Mouse (Mus musculus): Measurements from ENCODE around the gene Arhgap27. TPM values are rescaled to one million over a fixed set of nuclear protein-coding genes. Genes with fewer than 3 reads are reported as not detected.

The Arhgap27 gene
- polyA plus RNA-seq, 1 experiment from 2014 or later = 3.7 TPM

DNA sequence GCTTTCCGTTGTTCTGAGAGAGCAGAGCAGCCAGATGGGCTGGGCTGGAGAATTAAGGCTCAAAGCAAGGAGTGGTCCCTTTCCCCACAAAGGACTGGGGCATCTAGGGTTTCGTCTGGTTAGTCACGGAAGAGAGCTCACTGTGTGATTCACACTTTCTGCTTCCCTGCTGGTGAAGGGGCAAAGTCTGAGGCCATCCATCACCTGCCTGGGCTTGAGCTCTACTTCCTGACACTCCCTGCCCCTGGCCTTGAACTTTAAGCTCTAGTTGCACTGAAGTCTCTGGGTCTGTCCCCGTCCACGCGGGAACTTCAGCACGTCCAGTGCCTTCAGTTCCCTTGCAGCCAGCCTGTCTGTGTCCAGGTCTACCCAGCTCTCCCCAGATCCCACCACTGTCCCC is 22.8 kb downstream of the Arhgap27 start:
- H3K27ac ChIP-seq = no peak overlapping the region
- H3K79me2 ChIP-seq (ENCODE audit: inconsistent target) = peaks cover 24% of the 10 kb centered on the region; the same call in 1 of the 2 replicates
- H3K4me3 ChIP-seq (ENCODE audit: inconsistent target) = no peak overlapping the region
- 88% methylated on average over 7 of the region's 7 CpGs for WGBS (ENCODE audit: missing documents)
- H3K36me3 ChIP-seq (ENCODE audit: inconsistent target) = peaks cover 28% of the 10 kb centered on the region; the same call in 1 of the 2 replicates

DNA sequence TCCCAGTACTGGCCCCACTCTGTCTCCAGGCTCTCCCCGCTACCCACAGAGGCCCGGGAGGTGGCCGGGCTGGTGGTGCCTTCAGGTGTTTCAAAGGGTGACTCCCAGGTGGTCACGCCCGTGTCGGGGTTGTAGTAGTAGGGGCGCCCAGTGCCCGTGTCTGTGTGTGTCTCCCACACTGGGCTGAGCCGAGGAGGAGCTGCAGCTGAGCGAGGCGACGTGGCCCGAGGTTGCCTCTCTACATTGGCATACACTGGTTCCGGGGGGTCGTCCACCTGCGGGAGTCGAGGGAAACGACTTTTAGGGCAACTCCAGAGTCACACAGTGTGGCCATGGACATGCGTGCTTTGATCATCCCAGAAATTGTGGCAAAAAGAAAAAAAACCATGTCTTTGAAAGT is 23.4 kb downstream of the Arhgap27 start:
- no peak overlapping the region for H3K4me3 ChIP-seq (ENCODE audit: inconsistent target)
- no peak overlapping the region for H3K27ac ChIP-seq
- H3K79me2 ChIP-seq (ENCODE audit: inconsistent target) = peaks cover 19% of the 10 kb centered on the region; the same call in 1 of the 2 replicates
- H3K36me3 ChIP-seq (ENCODE audit: inconsistent target) = peaks cover 28% of the 10 kb centered on the region; the same call in 1 of the 2 replicates
- WGBS (ENCODE audit: missing documents) = 98% methylated on average over 18 of the region's 19 CpGs

DNA sequence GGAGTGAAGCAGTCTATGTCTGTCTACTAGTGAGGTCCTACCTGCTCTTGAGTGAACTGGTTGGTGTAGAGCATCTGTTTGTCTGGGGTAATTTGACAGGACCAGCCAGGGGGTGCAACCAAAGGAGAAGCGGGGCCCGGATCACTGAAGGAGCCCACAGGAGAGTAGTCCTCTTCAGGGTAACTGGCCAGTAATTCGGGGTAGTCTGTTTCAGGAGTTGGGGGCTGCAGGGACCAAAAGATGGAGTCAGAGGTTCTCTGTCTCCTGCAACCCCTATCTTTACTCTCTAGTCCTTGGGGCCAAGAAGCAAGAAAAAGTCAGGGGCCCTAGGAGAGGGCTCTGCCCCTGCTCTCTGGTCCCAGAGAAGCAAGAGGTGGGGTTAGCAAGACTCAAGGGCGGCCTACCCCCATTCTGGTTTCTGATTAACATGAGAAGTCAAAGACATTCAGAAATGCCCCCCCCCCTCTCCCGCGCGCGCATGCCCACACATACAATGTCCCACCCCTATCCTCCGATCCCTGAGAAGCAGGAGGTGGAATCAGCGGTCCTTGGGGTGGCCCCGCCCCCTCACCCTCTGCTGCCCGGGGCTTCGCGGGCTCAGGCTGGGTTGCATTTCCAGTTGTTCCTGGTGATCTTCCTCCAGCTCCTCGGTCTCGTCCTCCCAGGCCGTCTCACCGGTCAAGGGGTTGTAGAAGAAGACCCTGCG is 23.9 kb downstream of the Arhgap27 start:
- Histone ChIP-seq H3K27ac (no peak overlapping the region), H3K79me2 (ENCODE audit: inconsistent target) (peaks cover 16% of the 10 kb centered on the region; the same call in 1 of the 2 replicates), H3K4me3 (ENCODE audit: inconsistent target) (no peak overlapping the region), H3K36me3 (ENCODE audit: inconsistent target) (peaks cover 28% of the 10 kb centered on the region; the same call in 1 of the 2 replicates)
- WGBS (ENCODE audit: missing documents) = 94% methylated on average over 8 of the region's 19 CpGs

DNA sequence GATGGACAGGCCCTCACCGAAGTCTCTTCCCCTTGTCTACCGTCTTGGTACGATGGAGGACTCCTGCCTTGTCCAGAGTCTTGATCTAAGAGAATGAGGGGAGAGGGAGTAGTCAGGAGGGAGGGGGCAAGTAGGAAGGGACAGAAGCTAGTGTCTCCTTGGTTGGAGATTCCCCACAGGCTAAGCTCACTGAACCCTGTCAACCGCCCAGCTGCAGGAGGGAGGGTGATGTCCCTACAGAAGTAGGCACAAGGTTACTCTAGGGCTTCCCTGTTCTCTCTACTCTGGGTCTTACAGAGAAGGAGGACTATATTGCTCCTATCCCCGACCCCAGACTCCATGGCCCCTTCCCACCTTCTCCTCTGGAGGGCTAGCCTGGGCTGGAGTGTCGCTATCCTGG is 24.8 kb downstream of the Arhgap27 start:
- Histone ChIP-seq H3K36me3 (ENCODE audit: inconsistent target) (peaks cover 33% of the 10 kb centered on the region; the same call in 1 of the 2 replicates), H3K27ac (no peak overlapping the region), H3K4me3 (ENCODE audit: inconsistent target) (no peak overlapping the region), H3K79me2 (ENCODE audit: inconsistent target) (peaks cover 7% of the 10 kb centered on the region; the same call in 1 of the 2 replicates)
- 93% methylated on average over 6 of the region's 6 CpGs for WGBS (ENCODE audit: missing documents)

DNA sequence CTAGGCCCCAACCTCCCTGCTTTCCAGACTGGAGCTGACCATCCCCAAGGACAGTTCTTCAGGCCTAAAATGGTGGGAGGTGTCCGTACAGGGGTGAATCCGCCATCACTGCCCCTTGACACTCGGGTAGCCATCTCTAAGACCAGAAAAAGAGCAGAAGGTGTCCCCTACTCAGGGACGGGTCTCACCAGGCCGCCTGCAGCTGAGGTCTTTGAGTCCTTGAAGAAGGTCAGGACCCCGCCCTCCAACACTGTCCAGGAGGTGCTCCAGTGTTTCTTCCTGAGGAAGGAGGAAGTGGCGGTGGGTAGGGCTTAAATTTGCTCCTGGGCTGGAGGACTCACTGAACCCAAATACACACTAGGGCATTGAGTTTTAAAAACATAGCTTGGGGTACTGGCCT is 25.4 kb downstream of the Arhgap27 start:
- H3K27ac ChIP-seq = no peak overlapping the region
- peaks cover 37% of the 10 kb centered on the region; the same call in 1 of the 2 replicates for H3K36me3 ChIP-seq (ENCODE audit: inconsistent target)
- WGBS (ENCODE audit: missing documents) = 91% methylated on average over 7 of the region's 7 CpGs
- H3K4me3 ChIP-seq (ENCODE audit: inconsistent target) = no peak overlapping the region
- peaks cover 1% of the 10 kb centered on the region; the same call in 1 of the 2 replicates for H3K79me2 ChIP-seq (ENCODE audit: inconsistent target)

DNA sequence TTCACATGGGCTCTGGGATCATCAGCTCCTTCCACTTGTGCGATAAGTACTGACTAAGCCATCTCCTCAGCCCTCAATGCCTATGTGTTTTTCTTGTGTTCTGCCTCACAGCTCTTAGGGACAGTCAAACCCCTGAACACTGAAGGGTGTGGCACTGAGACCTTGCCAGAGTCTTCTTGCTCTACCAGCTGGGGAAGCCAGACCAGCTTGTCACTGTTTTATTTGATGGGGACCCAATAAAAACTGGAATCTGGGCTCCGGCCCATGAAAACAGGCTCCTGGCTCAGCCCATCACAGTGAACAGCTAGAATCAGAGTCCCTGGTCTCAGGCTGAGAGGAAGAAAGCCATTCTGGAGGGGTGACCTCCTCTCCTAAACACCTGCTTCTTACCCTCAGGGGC is 26.3 kb downstream of the Arhgap27 start:
- Histone ChIP-seq H3K4me3 (ENCODE audit: inconsistent target) (no peak overlapping the region), H3K36me3 (ENCODE audit: inconsistent target) (peaks cover 37% of the 10 kb centered on the region; the same call in 1 of the 2 replicates), H3K27ac (no peak overlapping the region), H3K79me2 (ENCODE audit: inconsistent target) (no peaks in the 10 kb centered on the region; the same call in 1 of the 2 replicates)
- 100% methylated on average over 2 of the region's 2 CpGs for WGBS (ENCODE audit: missing documents)

DNA sequence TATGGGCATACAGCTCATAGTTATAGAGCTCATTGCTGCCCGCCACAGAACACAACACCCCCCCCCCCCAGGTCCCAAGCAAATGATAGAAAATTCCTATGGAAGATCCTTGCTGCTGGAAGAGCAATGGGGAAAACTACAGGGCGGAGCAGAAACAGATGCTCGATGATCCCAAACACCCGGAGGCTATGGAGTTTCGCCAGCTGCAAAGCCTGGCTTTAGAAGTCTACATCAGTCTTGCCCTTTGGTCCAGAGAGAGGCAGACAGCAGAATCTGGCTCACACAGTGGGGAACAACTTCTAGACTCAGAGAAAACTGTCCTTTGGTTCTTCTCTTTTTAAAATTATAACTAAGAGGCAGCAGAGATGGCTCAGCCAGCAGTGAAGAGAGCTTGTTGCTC is 27.9 kb downstream of the Arhgap27 start:
- Histone ChIP-seq H3K27ac (no peak overlapping the region), H3K79me2 (ENCODE audit: inconsistent target) (no peaks in the 10 kb centered on the region), H3K36me3 (ENCODE audit: inconsistent target) (peaks cover 37% of the 10 kb centered on the region; the same call in 1 of the 2 replicates), H3K4me3 (ENCODE audit: inconsistent target) (no peak overlapping the region)
- 98% methylated on average over 5 of the region's 5 CpGs for WGBS (ENCODE audit: missing documents)

DNA sequence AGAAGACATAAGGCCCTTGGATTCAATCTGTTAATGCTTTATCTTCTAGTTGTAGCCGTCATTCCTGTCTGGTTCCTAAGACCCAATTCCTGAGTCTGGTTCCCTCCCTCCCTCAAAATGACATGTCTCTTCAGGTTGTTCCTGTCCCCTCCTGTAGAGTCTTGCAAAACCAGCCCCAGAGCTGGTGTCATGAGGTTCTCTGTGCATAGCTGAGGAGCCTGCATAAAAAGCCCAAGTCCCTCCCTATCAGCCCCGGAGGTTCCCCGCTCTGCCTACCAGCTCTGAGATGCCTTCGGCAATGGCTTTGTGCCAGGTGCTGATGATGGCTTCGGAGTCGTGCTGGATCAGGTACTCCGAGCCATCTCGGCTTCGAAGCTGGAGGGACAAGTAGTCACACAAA is 28.6 kb downstream of the Arhgap27 start:
- WGBS (ENCODE audit: missing documents) = 90% methylated on average over 6 of the region's 9 CpGs
- no peak overlapping the region for H3K27ac ChIP-seq
- H3K4me3 ChIP-seq (ENCODE audit: inconsistent target) = no peak overlapping the region
- H3K36me3 ChIP-seq (ENCODE audit: inconsistent target) = peaks cover 37% of the 10 kb centered on the region; the same call in 1 of the 2 replicates
- H3K79me2 ChIP-seq (ENCODE audit: inconsistent target) = no peaks in the 10 kb centered on the region

DNA sequence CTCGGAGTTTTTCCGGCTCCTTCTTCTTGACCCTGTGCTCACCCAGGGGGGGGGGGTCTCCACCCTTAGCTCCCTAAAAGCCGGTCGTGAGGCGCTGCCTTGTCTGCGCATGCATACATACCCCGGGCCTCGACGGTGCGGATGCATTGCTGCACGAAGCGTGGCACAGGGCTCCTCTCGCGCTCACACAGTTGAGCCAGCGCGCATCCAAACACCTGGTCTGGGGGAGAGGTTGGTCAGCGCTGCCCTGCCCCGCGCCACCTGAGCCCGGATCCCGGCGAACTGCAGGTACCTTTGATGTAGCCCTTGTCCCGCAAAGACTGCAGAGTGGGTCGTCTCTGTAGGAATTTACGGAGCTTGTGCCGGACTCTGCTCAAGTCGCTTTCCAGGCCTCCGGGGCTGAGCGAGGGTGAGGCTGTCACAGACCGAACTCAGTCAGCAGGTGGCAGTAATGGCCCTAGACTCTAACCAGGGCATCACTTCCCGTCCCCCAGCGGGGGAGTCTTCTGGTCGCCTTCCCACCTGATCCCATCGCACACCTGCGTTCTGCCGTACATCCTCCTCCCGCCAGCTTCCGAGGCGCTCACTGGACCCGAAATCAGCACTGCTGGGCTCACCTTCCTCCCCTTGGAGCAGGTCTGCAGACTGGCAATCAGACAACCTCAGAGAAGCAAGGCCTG is 29.6 kb downstream of the Arhgap27 start:
- peaks cover 26% of the 10 kb centered on the region; the same call in 1 of the 2 replicates for H3K36me3 ChIP-seq (ENCODE audit: inconsistent target)
- H3K27ac ChIP-seq = no peak overlapping the region
- 88% methylated on average over 34 of the region's 40 CpGs for WGBS (ENCODE audit: missing documents)
- no peak overlapping the region for H3K4me3 ChIP-seq (ENCODE audit: inconsistent target)
- H3K79me2 ChIP-seq (ENCODE audit: inconsistent target) = no peaks in the 10 kb centered on the region

DNA sequence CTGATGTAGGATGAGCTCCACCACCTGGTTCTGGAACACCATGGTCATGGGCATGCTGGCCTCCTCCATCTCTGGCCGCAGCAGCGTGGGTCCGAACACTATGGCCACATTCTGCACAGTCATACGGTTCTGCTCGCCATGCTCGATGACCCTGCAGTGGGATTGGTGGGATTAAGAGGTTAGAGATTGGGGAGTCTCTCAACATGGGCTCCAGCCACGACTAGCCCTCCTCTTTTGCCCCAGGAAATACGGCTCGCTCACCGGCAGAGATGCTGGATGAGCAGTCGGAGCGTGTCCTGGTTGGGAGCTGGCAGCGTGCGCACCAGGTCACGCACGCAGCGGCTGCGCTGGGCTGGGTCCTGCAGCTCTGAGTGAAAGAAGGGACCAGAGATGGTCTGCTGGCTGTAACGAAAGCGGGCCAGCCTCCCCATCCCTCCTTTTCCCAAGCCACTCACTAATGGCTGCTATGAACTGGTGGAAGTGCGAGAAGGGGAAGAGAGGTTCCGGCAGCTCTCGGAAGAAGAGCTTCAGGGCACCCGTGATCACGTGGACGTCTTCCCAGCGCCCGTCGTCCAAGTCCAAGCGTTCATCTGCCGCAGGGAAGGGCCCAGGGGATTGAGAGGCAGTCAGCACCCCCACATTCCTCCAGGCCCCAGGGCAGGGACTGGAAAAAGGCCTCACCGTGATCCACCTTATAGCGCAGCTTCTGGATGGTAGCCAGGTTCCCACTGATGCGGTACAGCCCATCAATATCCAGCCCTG is 30.4 kb downstream of the Arhgap27 start:
- H3K27ac ChIP-seq = no peak overlapping the region
- WGBS (ENCODE audit: missing documents) = 97% methylated on average over 34 of the region's 34 CpGs
- no peaks in the 10 kb centered on the region for H3K79me2 ChIP-seq (ENCODE audit: inconsistent target)
- H3K36me3 ChIP-seq (ENCODE audit: inconsistent target) = peaks cover 19% of the 10 kb centered on the region; the same call in 1 of the 2 replicates
- H3K4me3 ChIP-seq (ENCODE audit: inconsistent target) = no peak overlapping the region

DNA sequence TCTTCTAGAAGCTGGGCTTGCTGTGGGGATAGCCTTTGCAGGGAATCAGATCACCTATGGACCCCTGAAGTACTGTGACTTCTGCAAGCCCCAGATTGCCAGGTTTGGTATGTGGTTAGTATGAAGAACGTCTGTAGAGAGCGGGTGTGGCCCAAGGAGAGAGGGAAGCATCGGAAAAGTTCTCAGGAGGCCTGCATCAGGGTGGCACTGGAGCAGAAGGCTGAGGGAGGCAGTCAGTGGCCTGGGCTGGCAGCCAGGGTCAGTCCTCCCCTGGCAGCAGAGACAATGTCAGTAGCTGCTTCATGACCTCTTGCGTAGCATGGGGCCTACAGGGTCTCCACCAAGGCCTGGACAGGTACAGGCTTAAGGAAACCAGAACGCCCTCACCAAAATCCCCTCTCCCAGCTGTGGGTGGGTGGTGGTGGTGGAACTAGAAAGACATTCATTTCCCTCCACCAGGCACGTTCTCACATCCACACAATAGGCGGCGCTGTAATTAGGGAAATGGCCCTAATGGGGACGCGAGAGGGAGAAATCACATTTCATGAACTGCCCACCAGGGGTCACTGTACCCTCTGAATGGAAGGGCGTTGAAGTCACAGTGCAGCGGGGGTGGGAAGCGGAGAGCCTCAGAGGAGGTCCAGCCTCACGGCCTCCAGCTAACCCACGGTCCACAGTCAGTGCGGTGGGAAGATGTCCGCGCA is 31.2 kb downstream of the Arhgap27 start:
- Histone ChIP-seq H3K79me2 (ENCODE audit: inconsistent target) (no peaks in the 10 kb centered on the region), H3K36me3 (ENCODE audit: inconsistent target) (peaks cover 13% of the 10 kb centered on the region; the same call in 1 of the 2 replicates), H3K27ac (no peak overlapping the region), H3K4me3 (ENCODE audit: inconsistent target) (no peak overlapping the region)
- 63% methylated on average over 16 of the region's 18 CpGs for WGBS (ENCODE audit: missing documents)

DNA sequence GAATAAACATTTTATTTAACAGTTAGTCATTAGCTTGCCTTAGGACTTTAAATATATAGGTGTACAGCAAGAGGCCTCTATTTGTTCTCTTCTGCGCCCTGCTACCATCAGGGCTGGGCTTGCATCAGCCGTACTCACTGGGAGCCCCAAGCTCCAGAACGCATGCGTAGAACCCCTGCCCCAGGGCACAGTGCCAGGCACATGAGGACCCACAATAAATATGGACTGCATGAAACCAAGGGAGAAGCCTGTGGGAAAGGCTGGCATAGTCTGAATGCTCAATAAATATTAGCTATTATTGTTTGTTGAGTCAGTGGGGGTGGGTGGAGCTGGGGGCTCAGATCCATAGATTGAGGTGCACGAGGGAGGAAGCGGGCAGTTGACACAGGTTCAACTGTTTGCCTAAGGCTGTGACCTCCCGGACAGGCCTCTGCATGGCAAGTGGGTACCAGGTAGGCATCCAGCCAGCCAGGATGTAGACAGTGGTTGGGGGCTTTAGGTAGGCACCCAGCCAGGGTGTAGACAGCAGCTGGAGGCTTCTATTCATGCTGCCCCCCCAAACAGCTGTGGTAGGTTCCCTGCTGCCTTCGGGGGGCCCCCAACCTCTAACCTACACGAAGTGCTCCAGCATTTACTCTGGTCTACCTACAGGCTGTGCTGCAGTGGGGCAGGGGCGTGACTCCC is 31.8 kb downstream of the Arhgap27 start:
- no peaks in the 10 kb centered on the region for H3K79me2 ChIP-seq (ENCODE audit: inconsistent target)
- H3K36me3 ChIP-seq (ENCODE audit: inconsistent target) = peaks cover 9% of the 10 kb centered on the region; the same call in 1 of the 2 replicates
- no peak overlapping the region for H3K27ac ChIP-seq
- H3K4me3 ChIP-seq (ENCODE audit: inconsistent target) = no peak overlapping the region
- 96% methylated on average over 10 of the region's 10 CpGs for WGBS (ENCODE audit: missing documents)

DNA sequence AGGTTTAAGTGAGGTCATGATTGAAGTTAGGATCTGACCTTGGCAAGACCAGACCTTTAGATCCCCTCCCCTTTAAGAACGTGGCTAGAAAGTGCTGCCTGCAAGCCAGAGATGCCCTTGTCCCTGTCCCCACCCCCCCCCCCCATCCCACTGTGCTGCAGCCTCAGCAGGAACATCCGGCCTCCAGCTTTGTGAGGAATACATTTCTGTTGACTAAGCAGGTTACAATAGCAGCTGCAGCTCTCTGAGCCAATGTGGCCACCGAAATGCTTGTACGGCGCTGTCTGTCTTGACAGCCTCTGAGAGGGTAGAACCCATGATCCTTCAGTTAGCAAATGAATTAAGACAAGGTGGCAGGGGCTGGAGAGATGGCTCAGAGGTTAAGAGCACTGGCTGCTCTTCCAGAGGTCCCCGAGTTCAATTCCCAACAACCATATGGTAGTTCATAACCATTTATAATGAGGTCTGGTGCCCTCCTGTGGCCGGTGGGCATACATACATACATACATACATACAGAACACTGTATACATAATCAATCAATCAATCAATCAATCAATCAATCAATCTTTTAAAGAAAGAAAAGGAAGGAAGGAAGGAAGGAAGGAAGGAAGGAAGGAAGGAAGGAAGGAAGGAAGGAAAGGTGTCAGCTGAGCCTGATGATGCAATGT is 32.7 kb downstream of the Arhgap27 start:
- peaks cover 9% of the 10 kb centered on the region; the same call in 1 of the 2 replicates for H3K36me3 ChIP-seq (ENCODE audit: inconsistent target)

More for the DNA sequence above, 32.7 kb downstream of the Arhgap27 start:
- 88% methylated on average over 7 of the region's 7 CpGs for WGBS (ENCODE audit: missing documents)
- Histone ChIP-seq H3K4me3 (ENCODE audit: inconsistent target) (no peak overlapping the region), H3K27ac (no peak overlapping the region), H3K79me2 (ENCODE audit: inconsistent target) (no peaks in the 10 kb centered on the region)

Measured in macrophage (primary cell).